Mouse (Mus musculus) liver, embryonic 13.5 days (tissue): ENCODE results near the gene Alas2. TPM values are rescaled to one million over a fixed set of nuclear protein-coding genes. Genes with fewer than 3 reads are reported as not detected.

Source experiments
- ATAC-seq: fragments of 200-750 bp; cut with Nextera tagmentation; 2 replicates; pipeline ENCODE4 v1.8.0; 2017; ENCODE audit warnings: low read depth, mild to moderate bottlenecking, moderate number of reproducible peaks, moderate library complexity
- DNase-seq: peaks from one replicate; pipeline ENCODE4 v3.0.0; 2022
- H3K27ac ChIP-seq: fragments of 300-500 bp; sonication (generic); 2 replicates; pipeline ENCODE4 v1.5.1; 2015; ENCODE audit warnings: moderate library complexity, mild to moderate bottlenecking, inconsistent platforms
- H3K27me3 ChIP-seq: fragments of 300-500 bp; sonication (generic); 2 replicates; pipeline ENCODE4 v1.6.1; 2015; ENCODE audit warnings: mild to moderate bottlenecking, inconsistent platforms
- H3K36me3 ChIP-seq: fragments of 300-500 bp; sonication (generic); 2 replicates; pipeline ENCODE4 v1.6.1; 2015; ENCODE audit warnings: mild to moderate bottlenecking, inconsistent platforms
- H3K4me1 ChIP-seq: fragments of 300-500 bp; sonication (generic); replicated peaks from 2 replicates; pipeline ENCODE4 v1.6.1; 2015; ENCODE audit warnings: inconsistent platforms
- H3K4me2 ChIP-seq: fragments of 300-500 bp; sonication (generic); 2 replicates; pipeline ENCODE4 v1.6.1; 2015; ENCODE audit warnings: inconsistent platforms, mild to moderate bottlenecking, moderate library complexity
- H3K4me3 ChIP-seq: fragments of 300-500 bp; sonication (generic); replicated peaks from 2 replicates; pipeline ENCODE4 v1.5.1; 2015; ENCODE audit warnings: mild to moderate bottlenecking, inconsistent platforms
- H3K9ac ChIP-seq: fragments of 300-500 bp; sonication (generic); 2 replicates; pipeline ENCODE4 v1.6.1; 2015; ENCODE audit warnings: mild to moderate bottlenecking, inconsistent platforms
- H3K9me3 ChIP-seq: fragments of 300-500 bp; sonication (generic); replicated peaks from 2 replicates; pipeline ENCODE4 v1.6.1; 2016; ENCODE audit warnings: inconsistent platforms
- WGBS: fragments of 180-500 bp; shearing (Covaris S2); methylation state at CpG from one replicate; pipeline ENCODE4 v1.1.7; 2015; ENCODE audit not compliant: insufficient replicate concordance; 5-methylcytosine and 5-hydroxymethylcytosine counted together
- polyA plus RNA-seq: library from polyadenylated mRNA; unstranded; fragments of >200 nt; fragmentation: Nextera tagmentation; extraction: Ambion mirVana; gene quantifications from 2 replicates; pipeline ENCODE4 v1.2.1, GENCODE M21; 2015

Alas2 gene
- 981 and 999 TPM in 2 replicates for polyA plus RNA-seq

DNA sequence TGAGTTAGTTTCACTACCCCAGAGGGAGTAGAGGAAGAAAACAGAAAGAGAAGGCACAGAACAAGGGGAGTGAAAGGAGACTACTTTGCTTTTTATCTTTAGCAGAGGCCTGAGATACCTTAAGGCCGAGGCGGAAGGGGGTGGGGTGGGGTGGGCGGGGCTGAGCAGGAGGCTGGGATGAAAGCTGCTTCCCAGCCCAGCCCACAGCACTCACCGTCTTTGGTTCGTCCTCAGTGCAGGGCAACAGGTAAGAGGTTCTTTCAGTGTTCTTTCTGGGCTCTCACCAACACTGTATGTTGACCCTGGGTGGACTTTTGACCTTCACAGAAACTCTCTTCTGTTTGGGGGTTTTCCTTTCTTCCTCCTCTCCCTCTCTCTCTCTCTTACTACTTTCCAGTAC is at the start of gene Alas2:
Alas2 (plus strand) TSS at position 137 of the 400 bp plus-strand sequence.
- Histone ChIP-seq H3K4me2 (peak within 1 kb of the TSS; percentile 62), H3K9ac (peak within 1 kb of the TSS; percentile 86), H3K4me3 (peak within 1 kb of the TSS; percentile 67), H3K27ac (peak within 1 kb of the TSS; percentile 96), H3K27me3 (no peaks in the 10 kb centered on the region), H3K4me1 (peaks cover 26% of the 10 kb centered on the region), H3K9me3 (no peaks in the 10 kb centered on the region), H3K36me3 (peaks cover 15% of the 10 kb centered on the region)
- WGBS: 23% methylated on average over 5 of the region's 5 CpGs
- peak; percentile 68 for ATAC-seq
- peak; percentile 27 for DNase-seq

DNA sequence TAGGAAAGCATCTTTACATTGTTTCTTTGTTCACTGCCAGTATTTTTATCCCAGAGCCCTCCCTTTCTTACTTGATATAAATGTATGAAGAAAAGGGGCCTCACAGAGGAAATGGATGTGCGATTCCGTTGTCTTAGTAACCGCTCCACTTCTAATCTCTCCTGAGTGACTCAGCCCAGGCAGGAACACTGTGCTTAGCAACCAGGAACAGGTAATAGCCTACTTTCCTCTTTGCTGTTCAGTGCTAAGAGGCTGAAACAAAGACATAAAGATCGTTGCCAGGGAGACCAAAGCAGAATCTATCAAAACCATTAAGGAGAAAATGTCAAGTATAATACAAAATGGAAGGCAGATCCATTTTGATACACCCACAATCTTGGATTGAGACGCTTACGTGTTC is 38.5 kb upstream of the Alas2 start:
- Histone ChIP-seq H3K27me3 (no peaks in the 10 kb centered on the region), H3K36me3 (no peaks in the 10 kb centered on the region), H3K27ac (no peak overlapping the region), H3K4me3 (no peak overlapping the region), H3K9me3 (no peaks in the 10 kb centered on the region), H3K9ac (no peak overlapping the region), H3K4me1 (peaks cover 29% of the 10 kb centered on the region), H3K4me2 (no peak overlapping the region)
- 70% methylated on average over 6 of the region's 6 CpGs for WGBS
- DNase-seq (no peak), ATAC-seq (no peak)

DNA sequence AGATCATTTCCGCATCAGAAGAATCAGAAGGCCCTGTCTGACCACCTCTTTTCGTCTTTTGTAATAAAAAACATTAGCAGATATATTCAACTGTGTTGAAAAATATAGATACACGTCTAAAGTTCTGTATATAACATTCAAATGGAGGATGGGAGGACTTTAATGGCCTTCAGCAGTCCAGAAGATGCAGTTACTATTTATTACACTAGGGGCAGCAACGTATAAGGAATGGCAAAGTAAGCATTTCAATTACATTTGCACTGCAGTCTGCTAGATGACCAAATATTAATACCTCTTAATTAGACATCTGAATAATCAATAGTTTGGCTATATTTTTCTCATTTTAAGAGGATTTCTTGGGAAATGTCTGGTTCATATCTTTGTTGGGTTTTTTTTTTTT is 36.5 kb upstream of the Alas2 start:
- WGBS: 25% methylated on average over 4 of the region's 4 CpGs
- no peaks in the 10 kb centered on the region for H3K27me3 ChIP-seq
- H3K9ac ChIP-seq: no peak overlapping the region
- no peaks in the 10 kb centered on the region for H3K36me3 ChIP-seq
- no peak overlapping the region for H3K27ac ChIP-seq
- ATAC-seq: no peak
- peaks cover 36% of the 10 kb centered on the region for H3K4me1 ChIP-seq
- H3K9me3 ChIP-seq: no peaks in the 10 kb centered on the region
- H3K4me2 ChIP-seq: no peak overlapping the region
- no peak for DNase-seq
- H3K4me3 ChIP-seq: no peak overlapping the region

DNA sequence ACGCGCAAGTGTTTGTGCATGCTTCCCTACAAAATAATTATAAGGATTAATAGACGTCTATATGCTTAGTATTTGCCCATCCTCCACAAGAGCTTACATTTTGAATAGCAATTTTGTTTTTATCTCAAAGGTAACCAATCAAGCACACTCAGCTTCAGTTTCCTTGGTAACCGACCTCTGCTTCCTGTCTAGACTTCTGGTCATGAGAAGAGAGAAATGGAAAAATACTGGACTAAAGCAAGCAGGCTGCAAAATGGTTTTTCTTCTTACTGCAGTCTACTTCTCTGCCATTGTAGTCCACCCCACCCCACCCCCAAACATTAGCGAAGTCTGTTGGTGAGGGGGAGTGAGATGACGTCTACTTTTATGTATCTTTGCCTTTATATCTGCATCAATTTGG is 35.9 kb upstream of the Alas2 start:
- Histone ChIP-seq H3K4me1 (peaks cover 41% of the 10 kb centered on the region), H3K27ac (peak overlapping the region; percentile 55), H3K4me3 (no peak overlapping the region), H3K36me3 (no peaks in the 10 kb centered on the region), H3K9me3 (no peaks in the 10 kb centered on the region), H3K4me2 (no peak overlapping the region), H3K9ac (no peak overlapping the region), H3K27me3 (no peaks in the 10 kb centered on the region)
- DNase-seq (no peak), ATAC-seq (no peak)
- WGBS: 61% methylated on average over 6 of the region's 6 CpGs

DNA sequence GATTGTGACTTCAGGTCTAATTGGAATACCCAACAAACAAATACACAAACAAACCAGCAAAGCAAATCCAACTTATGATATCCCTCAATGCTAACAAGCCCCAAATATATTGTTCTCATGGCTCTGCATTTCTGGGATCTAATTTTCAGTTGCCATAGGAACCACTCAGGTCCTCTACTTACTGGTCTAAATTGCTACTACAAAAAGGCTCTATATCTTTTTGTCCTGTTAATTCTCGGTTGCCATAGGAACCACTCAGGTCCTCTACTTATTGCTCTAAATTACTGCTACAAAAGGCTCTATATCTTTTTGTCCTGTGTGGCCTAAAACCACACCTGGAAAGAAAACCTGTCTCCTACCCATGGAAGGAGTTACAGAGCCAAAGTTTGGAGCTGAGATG is 33.0 kb upstream of the Alas2 start:
- WGBS: 73% methylated on average over 1 of the region's 1 CpGs

DNA sequence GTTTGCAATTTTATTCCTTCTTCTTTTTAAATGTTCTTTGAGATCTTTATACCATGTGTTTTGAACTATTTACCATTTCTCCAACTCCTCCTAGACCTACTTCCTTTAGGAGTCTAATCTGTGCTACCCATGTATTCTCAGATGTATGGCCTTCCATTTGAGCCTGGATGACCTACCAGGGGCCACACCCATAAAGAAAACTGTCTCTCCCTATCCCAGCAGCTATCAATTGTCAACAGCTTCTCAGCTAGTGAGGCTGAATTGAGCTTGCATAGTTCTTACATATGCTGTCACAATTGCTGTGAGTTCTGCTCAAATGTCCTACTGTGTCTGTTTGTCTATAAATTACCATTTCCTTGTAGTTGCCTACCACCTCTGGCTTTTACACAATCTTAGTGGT is 31.2 kb upstream of the Alas2 start:
- no peak overlapping the region for H3K4me3 ChIP-seq
- DNase-seq: peak; percentile 51
- no peaks in the 10 kb centered on the region for H3K27me3 ChIP-seq
- peak overlapping the region; percentile 52; the same call in 1 of the 2 replicates for H3K9ac ChIP-seq
- no peaks in the 10 kb centered on the region for H3K9me3 ChIP-seq
- ATAC-seq: peak; percentile 95
- H3K4me1 ChIP-seq: peaks cover 45% of the 10 kb centered on the region
- H3K36me3 ChIP-seq: no peaks in the 10 kb centered on the region
- peak overlapping the region; percentile 38; the same call in 1 of the 2 replicates for H3K4me2 ChIP-seq
- peak overlapping the region; percentile 90 for H3K27ac ChIP-seq

More for the DNA sequence above, 33.0 kb upstream of the Alas2 start:
- Histone ChIP-seq H3K4me3 (no peak overlapping the region), H3K27me3 (no peaks in the 10 kb centered on the region), H3K9me3 (no peaks in the 10 kb centered on the region), H3K36me3 (no peaks in the 10 kb centered on the region), H3K4me2 (no peak overlapping the region), H3K4me1 (peaks cover 47% of the 10 kb centered on the region), H3K27ac (peak overlapping the region; percentile 34; the same call in 1 of the 2 replicates), H3K9ac (no peak overlapping the region)
- ATAC-seq: no peak
- no peak for DNase-seq

DNA sequence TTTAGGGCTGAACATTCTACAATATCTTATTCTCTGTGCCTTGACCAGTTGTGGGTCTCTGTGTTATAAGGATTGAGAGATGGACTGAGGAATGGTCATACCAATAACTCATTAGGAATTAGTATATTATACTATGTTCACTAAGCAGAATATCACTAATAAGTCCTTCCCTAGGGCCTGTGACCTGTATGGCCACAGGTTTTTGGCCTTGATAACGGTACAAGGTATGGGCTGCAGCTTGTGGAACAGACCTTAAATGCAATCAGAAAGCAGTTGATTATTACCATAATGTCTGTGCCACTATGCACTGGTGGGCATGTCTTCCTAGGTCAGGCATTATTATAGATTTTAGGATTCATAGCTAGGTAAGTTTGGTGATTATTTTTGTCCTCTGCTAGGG is 30.7 kb upstream of the Alas2 start:
- 59% methylated on average over 1 of the region's 1 CpGs for WGBS
- Histone ChIP-seq H3K4me2 (peak overlapping the region; percentile 38; the same call in 1 of the 2 replicates), H3K36me3 (no peaks in the 10 kb centered on the region), H3K27me3 (no peaks in the 10 kb centered on the region), H3K27ac (peak overlapping the region; percentile 90), H3K9ac (peak overlapping the region; percentile 52; the same call in 1 of the 2 replicates), H3K4me1 (peaks cover 40% of the 10 kb centered on the region), H3K9me3 (no peaks in the 10 kb centered on the region), H3K4me3 (no peak overlapping the region)
- ATAC-seq (peak; percentile 87), DNase-seq (peak; percentile 22)

DNA sequence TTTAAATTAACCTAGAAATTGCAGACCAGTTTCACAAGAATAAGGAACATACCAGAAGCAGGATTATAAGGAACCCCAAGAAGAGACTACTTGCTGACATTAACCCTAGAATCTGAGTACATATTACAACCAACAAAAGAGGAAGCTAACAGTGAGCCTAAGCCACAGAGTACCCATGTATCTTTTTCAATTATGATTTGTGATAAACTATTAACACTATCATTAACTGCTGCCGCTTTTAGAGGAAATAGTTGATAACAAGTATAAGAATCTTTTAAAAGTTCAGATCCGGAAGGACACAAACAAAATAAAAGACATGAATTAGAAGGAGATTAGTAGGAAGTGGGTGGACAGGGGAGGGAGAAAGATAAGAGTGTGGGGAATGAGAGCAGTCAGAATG is 7.1 kb upstream of the Alas2 start:
- Histone ChIP-seq H3K4me3 (no peak overlapping the region), H3K4me2 (no peak overlapping the region), H3K36me3 (no peaks in the 10 kb centered on the region), H3K27ac (no peak overlapping the region), H3K9me3 (no peaks in the 10 kb centered on the region), H3K27me3 (no peaks in the 10 kb centered on the region), H3K9ac (no peak overlapping the region), H3K4me1 (no peaks in the 10 kb centered on the region; the same call in 1 of the 2 replicates)
- no peak for DNase-seq
- WGBS: 28% methylated on average over 2 of the region's 2 CpGs
- no peak for ATAC-seq

DNA sequence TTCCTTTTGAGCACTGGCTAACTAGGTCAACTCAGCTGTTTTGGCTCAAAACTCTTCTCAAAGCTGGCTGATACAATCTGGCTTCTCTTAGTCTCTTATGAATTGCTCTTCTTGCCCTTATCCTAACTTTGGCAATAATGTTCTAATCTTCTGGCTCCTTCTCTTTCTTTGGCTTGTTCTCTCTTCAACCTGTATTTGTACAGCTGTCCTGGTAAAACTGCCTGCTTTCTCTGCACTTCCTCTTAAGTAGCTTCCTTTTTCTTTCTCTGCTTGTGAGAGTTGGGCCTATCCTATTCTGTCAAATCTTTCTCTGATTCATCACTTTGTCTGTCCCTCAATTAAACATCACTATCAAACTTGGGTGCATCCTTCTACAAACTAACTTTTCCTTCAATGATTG is 5.5 kb upstream of the Alas2 start:
- no peaks in the 10 kb centered on the region for H3K9me3 ChIP-seq
- H3K4me1 ChIP-seq: peaks cover 2% of the 10 kb centered on the region
- DNase-seq: no peak
- no peak for ATAC-seq
- no peak overlapping the region for H3K4me3 ChIP-seq
- H3K36me3 ChIP-seq: no peaks in the 10 kb centered on the region
- H3K9ac ChIP-seq: no peak overlapping the region
- H3K4me2 ChIP-seq: no peak overlapping the region
- H3K27ac ChIP-seq: no peak overlapping the region
- no peaks in the 10 kb centered on the region for H3K27me3 ChIP-seq

DNA sequence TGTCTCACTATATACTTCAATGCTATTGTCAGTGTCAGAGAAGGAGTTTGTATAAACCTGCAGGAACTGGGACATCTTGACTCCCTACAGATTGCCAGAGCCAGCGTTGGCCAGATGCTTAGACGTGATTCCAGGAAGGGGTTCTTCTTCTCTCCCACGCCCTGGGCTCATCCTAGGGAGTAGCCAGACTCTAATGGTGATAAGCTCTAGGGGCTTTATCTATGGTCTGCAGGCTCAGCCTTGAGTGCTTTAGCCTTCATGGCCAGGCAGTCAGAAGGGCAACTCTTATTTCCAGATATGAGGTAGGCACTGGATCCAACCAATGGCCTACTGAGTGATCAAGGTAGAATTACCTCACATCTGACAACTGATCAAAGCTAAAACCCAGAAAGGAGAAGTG is 2.5 kb downstream of the Alas2 start:
- ATAC-seq (peak; percentile 96), DNase-seq (peak; percentile 86)
- Histone ChIP-seq H3K27me3 (no peaks in the 10 kb centered on the region), H3K4me1 (peaks cover 42% of the 10 kb centered on the region), H3K4me2 (peak overlapping the region; percentile 71), H3K36me3 (peaks cover 34% of the 10 kb centered on the region), H3K9me3 (no peaks in the 10 kb centered on the region), H3K4me3 (peak overlapping the region; percentile 67), H3K27ac (peak overlapping the region; percentile 96), H3K9ac (peak overlapping the region; percentile 86)
- WGBS: 23% methylated on average over 3 of the region's 3 CpGs

DNA sequence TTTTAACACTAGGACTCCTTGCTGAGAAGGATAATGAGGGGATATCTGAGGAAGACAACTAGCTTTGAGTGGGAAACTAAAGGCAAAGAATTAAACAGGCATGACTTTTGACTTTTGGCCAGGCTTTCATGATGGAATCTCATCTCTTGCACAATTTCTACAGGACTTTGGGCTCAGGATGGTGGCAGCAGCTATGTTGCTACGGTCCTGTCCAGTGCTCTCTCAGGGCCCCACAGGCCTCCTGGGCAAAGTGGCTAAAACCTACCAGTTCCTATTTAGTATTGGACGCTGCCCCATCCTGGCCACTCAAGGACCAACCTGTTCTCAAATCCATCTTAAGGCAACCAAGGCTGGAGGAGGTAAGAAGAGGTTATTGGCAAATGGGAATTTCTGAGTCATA is 4.8 kb downstream of the Alas2 start:
- Histone ChIP-seq H3K9ac (peak overlapping the region; percentile 78), H3K4me1 (peaks cover 46% of the 10 kb centered on the region), H3K4me3 (peak overlapping the region; percentile 57), H3K27me3 (no peaks in the 10 kb centered on the region), H3K36me3 (peaks cover 48% of the 10 kb centered on the region), H3K27ac (peak overlapping the region; percentile 96), H3K4me2 (peak overlapping the region; percentile 71), H3K9me3 (no peaks in the 10 kb centered on the region)
- no peak for DNase-seq
- ATAC-seq: no peak
- WGBS: 80% methylated on average over 2 of the region's 2 CpGs

DNA sequence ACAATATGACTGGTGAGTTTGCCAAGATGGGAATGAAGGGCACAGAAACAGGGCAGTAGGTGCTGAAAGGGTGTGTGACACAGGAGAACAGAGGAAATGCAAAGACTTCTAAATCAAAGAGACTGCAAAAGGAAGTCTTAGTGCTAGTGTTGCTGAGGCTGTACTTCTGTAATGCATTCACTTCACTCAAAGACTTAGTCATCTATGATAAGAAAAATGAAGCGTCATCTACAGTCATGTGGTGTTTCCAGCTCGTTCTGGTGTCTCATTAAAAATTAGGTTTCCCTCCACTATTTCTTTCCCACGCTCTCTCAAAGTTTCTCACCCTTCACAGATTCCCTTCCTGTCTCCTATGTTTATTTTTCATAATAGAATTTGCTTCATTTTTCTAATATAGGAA is 6.9 kb downstream of the Alas2 start:
- peaks cover 58% of the 10 kb centered on the region for H3K4me1 ChIP-seq
- no peaks in the 10 kb centered on the region for H3K27me3 ChIP-seq
- ATAC-seq: no peak
- no peak for DNase-seq
- peak overlapping the region; percentile 84 for H3K27ac ChIP-seq
- WGBS: 58% methylated on average over 3 of the region's 3 CpGs
- peaks cover 68% of the 10 kb centered on the region for H3K36me3 ChIP-seq
- H3K4me3 ChIP-seq: peak overlapping the region; percentile 26
- H3K4me2 ChIP-seq: peak overlapping the region; percentile 61
- peak overlapping the region; percentile 51 for H3K9ac ChIP-seq
- no peaks in the 10 kb centered on the region for H3K9me3 ChIP-seq
